Mouse (Mus musculus): ENCODE measurements at regions not wholly inside any gene's neighbourhood (a gene's known extent, or its start where the extent isn't known, plus 50 kb on each side); places are given as distances from the start of the nearest gene placed in this dataset.

- TF ChIP-seq POLR2A (IDR thresholded peaks at IDR 0.05; ENCODE audit: low read depth, low read length) (no peak), CTCF (IDR thresholded peaks at IDR 0.05; ENCODE audit: extremely low read depth, insufficient read length, insufficient replicate concordance, low read depth, low read length) (no peak)
Measured at GRCm38 (mm10) chr9:97291870-97292269, 77.9 kb downstream of the Trim42 start.
